Mouse (Mus musculus) hindbrain, embryonic 12.5 days (tissue): ENCODE measurements around the gene Tmed9. TPM values are rescaled to one million over a fixed set of nuclear protein-coding genes. Genes with fewer than 3 reads are reported as not detected.
A peak's percentile ranks its signal among the peaks of the same experiment; 100 is the strongest.

ENCODE experiments used
- ATAC-seq: fragments of 200-750 bp; cut with Nextera tagmentation; 2 replicates; pipeline ENCODE4 v1.8.0; 2017; ENCODE audit warnings: moderate TSS enrichment; ENCODE audit not compliant: low FRiP score
- H3K27ac ChIP-seq: fragments of 300-500 bp; sonication (generic); 2 replicates; pipeline ENCODE4 v1.5.1; 2016; ENCODE audit warnings: mild to moderate bottlenecking
- H3K27me3 ChIP-seq: fragments of 300-500 bp; sonication (generic); 2 replicates; pipeline ENCODE4 v1.6.1; 2016; ENCODE audit warnings: mild to moderate bottlenecking
- H3K36me3 ChIP-seq: fragments of 300-500 bp; sonication (generic); 2 replicates; pipeline ENCODE4 v1.6.1; 2016; ENCODE audit warnings: mild to moderate bottlenecking
- H3K4me1 ChIP-seq: fragments of 300-500 bp; sonication (generic); 2 replicates; pipeline ENCODE4 v1.6.1; 2016
- H3K4me2 ChIP-seq: fragments of 300-500 bp; sonication (generic); replicated peaks from 2 replicates; pipeline ENCODE4 v1.6.1; 2016; ENCODE audit warnings: mild to moderate bottlenecking
- H3K4me3 ChIP-seq: fragments of 300-500 bp; sonication (generic); 2 replicates; pipeline ENCODE4 v1.5.1; 2016; ENCODE audit warnings: mild to moderate bottlenecking
- H3K9ac ChIP-seq: fragments of 300-500 bp; sonication (generic); 2 replicates; pipeline ENCODE4 v1.6.1; 2016; ENCODE audit warnings: mild to moderate bottlenecking, moderate library complexity
- H3K9me3 ChIP-seq: fragments of 300-500 bp; sonication (generic); replicated peaks from 2 replicates; pipeline ENCODE4 v1.6.1; 2016; ENCODE audit warnings: mild to moderate bottlenecking
- WGBS: fragments of 180-500 bp; shearing (Covaris S2); methylation state at CpG from one replicate; pipeline ENCODE4 v1.1.7; 2016; 5-methylcytosine and 5-hydroxymethylcytosine counted together
- polyA plus RNA-seq: library from polyadenylated mRNA; unstranded; fragments of >200 nt; fragmentation: Nextera tagmentation; extraction: Ambion mirVana; gene quantifications from 2 replicates; pipeline ENCODE4 v1.2.1, GENCODE M21; 2016

The Tmed9 gene
- polyA plus RNA-seq: 113 and 128 TPM in 2 replicates

GRCm38 (mm10) chr13:55573432-55573831 is at the start of gene Tmed9:
Gene Tmed9, plus strand, starts transcription at chr13:55573732.
- WGBS: 96% methylated on average over 2 of the region's 2 CpGs
- Histone ChIP-seq H3K9me3 (no peaks in the 10 kb centered on the region), H3K27me3 (no peaks in the 10 kb centered on the region), H3K27ac (no peak within 1 kb of the TSS), H3K36me3 (no peaks in the 10 kb centered on the region), H3K4me2 (no peak within 1 kb of the TSS), H3K4me1 (peaks cover 21% of the 10 kb centered on the region), H3K4me3 (no peak within 1 kb of the TSS), H3K9ac (no peak within 1 kb of the TSS)
- ATAC-seq: no peak

DNA sequence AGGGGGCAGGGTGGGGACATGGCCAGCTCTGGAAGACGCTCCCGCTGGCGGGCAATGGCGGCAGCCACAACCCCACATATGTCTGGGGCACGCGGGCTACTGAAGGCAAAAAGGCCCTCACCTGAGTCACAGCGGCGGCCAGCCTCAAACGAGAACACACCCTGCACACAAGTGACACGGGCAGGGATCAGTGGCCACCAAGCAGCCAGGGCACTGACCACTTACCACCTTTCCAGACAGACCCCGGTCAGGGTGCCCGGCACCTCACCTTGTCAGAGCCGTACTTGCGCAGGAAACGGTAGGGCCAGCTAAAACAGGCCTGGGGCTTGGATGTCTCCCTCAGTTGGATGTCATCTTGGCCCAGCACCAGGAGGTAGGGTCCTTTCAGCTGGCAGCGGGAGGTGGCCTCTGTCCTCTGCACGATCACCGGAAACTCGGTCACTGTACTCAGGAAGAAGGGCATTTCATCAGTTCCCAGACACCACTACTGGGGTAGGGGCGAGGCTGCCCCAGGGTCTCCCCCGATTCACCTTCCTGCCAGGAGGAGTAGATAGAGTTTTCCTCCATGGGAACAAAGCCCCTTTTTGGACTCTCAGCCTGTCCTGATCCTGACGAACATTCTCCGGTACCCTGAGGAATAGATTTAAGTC is 49.5 kb upstream of the Tmed9 start:
- WGBS: 90% methylated on average over 23 of the region's 23 CpGs
- Histone ChIP-seq H3K27ac (no peak overlapping the region), H3K9ac (no peak overlapping the region)

GRCm38 (mm10) chr13:55525733-55526553 is 47.6 kb upstream of the Tmed9 start:
- H3K27ac ChIP-seq: no peak overlapping the region
- no peak overlapping the region for H3K9ac ChIP-seq
- H3K4me3 ChIP-seq: no peak overlapping the region
- 0 out of 2 replicates have a peak, but pooled peaks cover 4% of the 10 kb centered on the region for H3K4me1 ChIP-seq
- H3K36me3 ChIP-seq: peaks cover 26% of the 10 kb centered on the region
- ATAC-seq: no peak
- 80% methylated on average over 16 of the region's 16 CpGs for WGBS
- H3K4me2 ChIP-seq: no peak overlapping the region
- no peaks in the 10 kb centered on the region for H3K9me3 ChIP-seq
- H3K27me3 ChIP-seq: no peaks in the 10 kb centered on the region

More for the DNA sequence above, 49.5 kb upstream of the Tmed9 start:
- 0 out of 2 replicates have a peak, but pooled peaks cover 4% of the 10 kb centered on the region for H3K4me1 ChIP-seq
- no peak overlapping the region for H3K4me3 ChIP-seq
- H3K27me3 ChIP-seq: no peaks in the 10 kb centered on the region
- ATAC-seq: no peak
- peaks cover 8% of the 10 kb centered on the region for H3K36me3 ChIP-seq
- H3K9me3 ChIP-seq: no peaks in the 10 kb centered on the region
- H3K4me2 ChIP-seq: no peak overlapping the region

DNA sequence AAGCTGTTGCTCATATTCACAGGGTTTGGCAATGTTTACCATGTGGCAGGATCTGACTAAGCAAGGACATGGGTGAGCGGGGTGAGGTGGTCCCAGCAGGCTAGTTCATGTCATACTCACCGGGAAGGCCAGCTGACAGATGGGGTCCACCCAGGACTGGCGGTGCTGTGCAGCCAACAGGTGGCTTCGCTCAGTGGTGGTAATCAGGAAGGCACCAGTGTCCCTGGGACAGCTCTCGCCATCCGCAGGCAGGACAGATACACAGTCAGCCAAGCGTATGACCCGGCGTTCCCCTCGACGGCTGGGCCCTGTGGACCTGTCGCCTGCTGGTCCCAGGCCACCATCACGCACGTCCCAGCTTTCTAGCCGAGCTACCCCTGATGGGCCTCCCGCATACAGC is 46.3 kb upstream of the Tmed9 start:
- Histone ChIP-seq H3K27ac (no peak overlapping the region), H3K9ac (no peak overlapping the region), H3K36me3 (peaks cover 39% of the 10 kb centered on the region), H3K4me3 (no peak overlapping the region), H3K9me3 (no peaks in the 10 kb centered on the region), H3K4me1 (0 out of 2 replicates have a peak, but pooled peaks cover 4% of the 10 kb centered on the region), H3K27me3 (no peaks in the 10 kb centered on the region), H3K4me2 (no peak overlapping the region)
- 84% methylated on average over 16 of the region's 16 CpGs for WGBS
- ATAC-seq: no peak

GRCm38 (mm10) chr13:55527834-55528772 is 45.4 kb upstream of the Tmed9 start:
- Histone ChIP-seq H3K9me3 (no peaks in the 10 kb centered on the region), H3K4me2 (no peak overlapping the region), H3K9ac (no peak overlapping the region), H3K36me3 (peaks cover 47% of the 10 kb centered on the region), H3K27ac (no peak overlapping the region), H3K27me3 (no peaks in the 10 kb centered on the region), H3K4me3 (no peak overlapping the region), H3K4me1 (0 out of 2 replicates have a peak, but pooled peaks cover 4% of the 10 kb centered on the region)
- 83% methylated on average over 18 of the region's 18 CpGs for WGBS
- ATAC-seq: no peak

DNA sequence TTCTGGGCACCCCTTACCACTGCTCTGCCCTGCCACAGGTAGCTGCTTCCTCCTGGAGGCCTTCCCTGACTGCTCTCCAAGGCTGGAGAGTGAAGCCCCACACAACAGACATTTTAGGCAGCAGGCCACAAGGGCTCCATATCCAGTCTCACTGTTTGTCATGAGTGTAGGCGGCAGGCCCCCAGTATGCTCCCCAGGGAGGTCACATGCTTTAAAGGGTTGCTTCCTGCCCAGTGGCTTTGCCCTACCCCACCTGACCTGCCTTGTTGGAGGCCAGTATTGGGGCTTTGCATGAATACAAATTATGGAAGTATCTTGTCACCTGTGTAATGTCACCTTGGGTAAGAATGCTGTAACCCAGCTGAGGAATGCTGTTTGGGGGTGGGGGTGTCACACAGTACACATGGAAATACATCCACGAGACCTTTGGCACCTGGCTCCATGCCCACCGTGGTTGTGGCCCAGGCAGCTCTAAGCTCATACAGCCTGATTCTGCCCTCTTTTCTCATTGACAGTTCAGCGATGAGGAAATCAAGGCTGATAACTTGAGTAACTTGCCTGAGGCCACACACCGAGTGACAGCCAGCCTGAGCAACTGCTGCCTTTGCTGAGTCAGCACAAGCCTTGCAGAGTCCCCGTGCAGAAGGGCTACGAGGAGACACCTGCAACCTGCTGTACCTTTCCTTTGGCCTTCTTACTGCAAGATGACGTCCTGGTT is 44.2 kb upstream of the Tmed9 start, which contains the start of gene Dok3:
TSS of gene Dok3 (minus strand) at position 99 of the 718 bp plus-strand sequence.
- peaks cover 59% of the 10 kb centered on the region for H3K36me3 ChIP-seq
- no peak within 1 kb of the TSS for H3K4me2 ChIP-seq
- no peak within 1 kb of the TSS for H3K4me3 ChIP-seq
- no peak for ATAC-seq
- no peaks in the 10 kb centered on the region for H3K4me1 ChIP-seq
- WGBS: 85% methylated on average over 8 of the region's 8 CpGs
- H3K9ac ChIP-seq: no peak within 1 kb of the TSS
- H3K27ac ChIP-seq: no peak within 1 kb of the TSS
- no peaks in the 10 kb centered on the region for H3K9me3 ChIP-seq
- H3K27me3 ChIP-seq: no peaks in the 10 kb centered on the region

DNA sequence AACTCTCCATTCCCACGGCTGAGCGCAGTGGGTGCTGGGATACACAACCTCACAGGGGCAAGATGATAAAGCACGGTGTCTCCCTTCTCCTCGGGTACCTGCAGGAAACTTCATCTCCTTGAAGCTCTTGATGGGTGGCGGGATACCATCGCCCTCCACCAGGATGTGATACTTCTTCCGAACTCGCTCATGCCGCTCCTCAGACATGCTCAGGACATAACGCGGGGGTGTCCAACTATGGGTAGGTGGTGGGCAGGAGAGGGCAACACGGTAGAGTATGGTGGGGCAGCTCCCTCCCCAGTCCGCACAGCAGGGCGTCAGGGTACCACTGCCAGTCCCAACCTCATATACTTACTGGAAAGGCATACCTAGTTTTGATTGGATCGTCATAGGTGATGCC is 38.3 kb upstream of the Tmed9 start:
- peak overlapping the region; percentile 87 for H3K4me3 ChIP-seq
- no peaks in the 10 kb centered on the region for H3K9me3 ChIP-seq
- no peak for ATAC-seq
- H3K36me3 ChIP-seq: peaks cover 69% of the 10 kb centered on the region
- 94% methylated on average over 15 of the region's 15 CpGs for WGBS
- H3K27ac ChIP-seq: no peak overlapping the region
- no peaks in the 10 kb centered on the region for H3K27me3 ChIP-seq
- peak overlapping the region; percentile 85; the same call in 1 of the 2 replicates for H3K9ac ChIP-seq
- peak overlapping the region; percentile 95 for H3K4me2 ChIP-seq
- H3K4me1 ChIP-seq: peaks cover 14% of the 10 kb centered on the region

GRCm38 (mm10) chr13:55535796-55536193 is 37.7 kb upstream of the Tmed9 start:
- no peaks in the 10 kb centered on the region for H3K9me3 ChIP-seq
- peaks cover 14% of the 10 kb centered on the region for H3K4me1 ChIP-seq
- ATAC-seq: no peak
- H3K27me3 ChIP-seq: no peaks in the 10 kb centered on the region
- H3K36me3 ChIP-seq: peaks cover 69% of the 10 kb centered on the region
- peak overlapping the region; percentile 85 for H3K9ac ChIP-seq
- H3K4me2 ChIP-seq: peak overlapping the region; percentile 95
- peak overlapping the region; percentile 78 for H3K27ac ChIP-seq
- WGBS: 16% methylated on average over 17 of the region's 17 CpGs
- peak overlapping the region; percentile 87 for H3K4me3 ChIP-seq

- no peaks in the 10 kb centered on the region for H3K9me3 ChIP-seq
- H3K36me3 ChIP-seq: peaks cover 69% of the 10 kb centered on the region
- 1% methylated on average over 70 of the region's 70 CpGs for WGBS
- H3K9ac ChIP-seq: peak within 1 kb of the TSS; percentile 85
- peak within 1 kb of the TSS; percentile 78 for H3K27ac ChIP-seq
- H3K4me3 ChIP-seq: peak within 1 kb of the TSS; percentile 87
- H3K27me3 ChIP-seq: no peaks in the 10 kb centered on the region
- peak within 1 kb of the TSS; percentile 95 for H3K4me2 ChIP-seq
- H3K4me1 ChIP-seq: peaks cover 14% of the 10 kb centered on the region
- peak; percentile 98 for ATAC-seq
Measured at GRCm38 (mm10) chr13:55536194-55537175, 37.0 kb upstream of the Tmed9 start, which contains the start of gene Ddx41. Gene Ddx41, minus strand, starts transcription at chr13:55536658.

DNA sequence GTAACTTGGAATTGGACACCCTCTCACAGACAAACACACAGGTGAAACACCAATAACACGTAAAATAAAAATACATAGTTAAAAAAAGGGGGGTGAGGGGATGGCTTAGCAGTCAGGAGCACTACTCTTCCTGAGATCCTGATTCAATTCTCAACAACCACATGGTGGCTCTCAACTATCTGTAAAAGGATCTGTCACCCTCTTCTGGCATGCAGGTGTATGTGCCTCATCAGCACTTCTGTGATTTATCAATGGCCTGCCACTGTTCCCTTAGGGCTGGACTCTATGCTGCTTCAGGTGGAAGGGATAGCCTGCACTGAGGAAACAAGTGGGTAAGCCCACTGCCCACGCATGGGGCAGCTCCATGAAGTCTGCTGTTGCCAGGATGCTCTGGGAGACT is 32.6 kb upstream of the Tmed9 start:
- Histone ChIP-seq H3K4me1 (peaks cover 3% of the 10 kb centered on the region; the same call in 1 of the 2 replicates), H3K27ac (no peak overlapping the region), H3K36me3 (peaks cover 84% of the 10 kb centered on the region), H3K27me3 (no peaks in the 10 kb centered on the region), H3K4me3 (no peak overlapping the region), H3K4me2 (no peak overlapping the region), H3K9ac (no peak overlapping the region), H3K9me3 (no peaks in the 10 kb centered on the region)
- 95% methylated on average over 2 of the region's 2 CpGs for WGBS
- no peak for ATAC-seq
